Mouse (Mus musculus) adrenal gland, postnatal 36 days (tissue): ENCODE measurements around the gene Kif15. TPM values are rescaled to one million over a fixed set of nuclear protein-coding genes. Genes with fewer than 3 reads are reported as not detected.

Experiments used
- DNase-seq, 2 experiments: peaks; one replicate each; pipeline ENCODE4 v3.0.0; 2021; ENCODE audit warnings: mixed read lengths in 1 of 2
- long read RNA-seq, 2 experiments: library from polyadenylated mRNA; stranded (forward); transcript quantifications; one replicate each; pipeline ENCODE4 v2.0.0; 2021; ENCODE audit warnings: borderline sequencing depth in 2 of 2
- total RNA-seq, 2 experiments: library from RNA; stranded (reverse); gene quantifications; 2 replicates each; pipeline ENCODE4 v1.2.3; 2021

Gene Kif15
- 1 to 10 TPM; 1.9 to 2.0 TPM for total RNA-seq
- long read RNA-seq, experiment 1: 0 reads
- long read RNA-seq, experiment 2: 0 reads

GRCm38 (mm10) chr9:122950643-122951475 lies at the start of gene Kif15, which contains the start of gene 1110059G10Rik:
Gene Kif15 (plus strand): TSS chr9:122951046.
Gene 1110059G10Rik (minus strand): TSS chr9:122951000.
- DNase-seq: peak; percentile 90 to 92

GRCm38 (mm10) chr9:122901047-122901446 lies 49.8 kb upstream of the Kif15 start:
- no peak for DNase-seq

DNA sequence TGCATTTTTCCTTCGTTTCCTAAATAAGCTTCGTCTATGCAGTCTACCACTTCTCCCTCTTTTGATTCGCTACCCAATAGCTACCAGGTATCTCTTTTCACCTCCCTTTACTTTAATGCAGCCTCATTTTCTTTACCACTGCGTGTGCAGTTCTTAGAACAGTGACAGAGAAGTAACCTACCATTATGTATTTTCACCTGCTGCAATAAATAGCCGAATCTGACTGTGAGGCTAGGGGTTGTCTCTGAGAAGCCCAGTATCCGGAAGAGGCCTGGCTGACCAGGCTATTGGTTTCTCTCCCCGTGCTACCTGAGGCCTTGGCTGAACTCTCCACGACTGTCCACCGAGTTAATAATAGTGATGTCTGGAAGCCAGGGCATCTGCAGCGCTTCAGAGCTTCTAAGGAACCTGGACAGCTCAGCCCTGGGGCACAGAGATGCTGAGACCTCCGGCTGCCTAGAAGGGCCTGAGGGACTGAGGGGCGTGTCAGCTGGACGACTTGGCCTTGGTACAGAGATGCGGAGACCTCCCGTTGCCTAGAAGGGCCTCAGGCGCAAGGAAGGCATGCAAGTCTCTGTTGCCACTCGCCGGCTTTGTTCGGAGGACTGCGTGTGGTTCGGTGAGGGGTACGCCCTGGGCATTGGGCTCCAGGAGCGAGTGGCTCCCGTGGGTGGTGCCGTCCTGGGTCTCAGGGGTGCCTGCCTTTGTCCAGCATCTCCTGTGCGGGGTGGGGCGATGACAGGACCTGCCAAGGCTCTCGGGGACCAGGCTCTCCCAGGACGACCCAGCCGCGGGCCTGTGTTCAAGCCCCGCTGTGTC lies 47.9 kb upstream of the Kif15 start:
- peak; percentile 40 to 68 for DNase-seq

GRCm38 (mm10) chr9:122922436-122922835 lies 28.4 kb upstream of the Kif15 start:
- no peak for DNase-seq

GRCm38 (mm10) chr9:122922936-122923381 lies 27.9 kb upstream of the Kif15 start, which contains the start of gene Zfp105:
Gene Zfp105 (plus strand): TSS chr9:122923072.
- DNase-seq: peak; percentile 63 to 74

DNA sequence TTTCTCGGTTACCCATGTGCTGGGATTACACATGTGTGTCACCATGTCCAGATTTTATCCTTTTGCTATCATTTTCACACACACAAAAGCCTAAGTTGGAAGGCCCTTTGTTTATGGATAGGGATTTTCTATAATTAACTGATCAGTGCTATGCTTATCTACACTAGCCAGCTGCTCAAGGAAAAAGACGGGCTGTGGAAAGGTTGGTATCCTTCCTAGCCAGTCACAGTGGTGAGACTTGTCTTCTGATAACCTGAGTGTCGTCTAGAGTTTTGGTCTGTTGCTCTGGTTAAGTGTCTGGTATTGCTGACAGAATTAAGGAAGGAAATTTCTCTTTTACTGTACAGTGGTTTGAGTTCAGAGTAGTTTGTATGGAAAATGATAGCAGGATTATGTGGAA lies 21.9 kb upstream of the Kif15 start:
- no peak for DNase-seq

- no peak for DNase-seq
Measured at GRCm38 (mm10) chr9:122998406-122999192, 47.8 kb downstream of the Kif15 start.

DNA sequence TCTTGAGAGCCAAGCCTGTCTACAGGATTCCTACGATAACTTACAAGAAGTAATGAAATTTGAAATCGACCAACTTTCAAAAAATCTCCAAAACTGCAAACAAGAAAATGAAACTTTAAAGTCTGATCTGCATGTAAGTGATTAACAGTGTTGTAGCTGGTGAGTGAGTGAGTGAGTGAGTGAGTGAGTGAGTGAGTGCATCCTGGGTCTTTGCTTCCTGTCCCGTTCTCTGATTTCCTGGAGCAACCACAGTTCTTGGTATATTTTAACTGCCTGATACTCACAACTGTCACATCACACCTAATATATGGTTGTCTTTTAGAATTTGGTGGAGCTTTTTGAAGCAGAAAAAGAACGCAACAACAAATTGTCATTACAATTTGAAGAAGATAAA lies 48.3 kb downstream of the Kif15 start:
- no peak for DNase-seq

GRCm38 (mm10) chr9:123004718-123005117 lies 53.9 kb downstream of the Kif15 start:
- DNase-seq: no peak

- no peak for DNase-seq
Measured at GRCm38 (mm10) chr9:123006071-123006470, 55.2 kb downstream of the Kif15 start.

DNA sequence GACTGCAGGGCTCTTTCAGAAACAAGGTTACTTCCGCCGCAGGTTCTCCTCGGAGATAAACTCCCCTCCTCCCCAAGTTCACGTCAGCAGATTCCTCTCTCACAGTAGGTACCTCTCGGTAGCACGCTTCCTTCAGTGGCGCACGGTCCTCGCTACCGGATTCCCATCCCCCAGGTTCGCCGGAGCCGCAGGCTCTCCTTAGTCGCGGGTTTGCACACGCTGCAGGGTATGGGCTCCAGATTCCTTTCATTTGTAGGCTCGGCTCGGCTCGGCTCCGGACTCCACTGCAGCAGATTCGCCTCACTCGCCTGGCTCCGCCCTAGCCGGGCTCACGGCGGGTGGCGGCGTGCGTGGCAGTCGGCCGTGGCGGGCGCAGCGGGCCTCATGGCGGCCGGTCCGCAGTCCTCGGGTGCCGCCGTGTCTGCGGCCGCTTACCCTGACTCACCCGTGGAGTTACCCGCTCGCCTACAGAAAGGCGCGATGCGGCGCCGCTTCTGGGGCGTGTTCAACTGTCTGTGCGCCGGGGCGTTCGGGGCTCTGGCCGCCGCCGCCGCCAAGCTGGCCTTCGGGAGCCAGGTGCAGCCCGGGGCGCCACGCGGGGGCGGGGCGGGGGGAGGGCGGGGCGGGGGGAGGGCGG lies 70.3 kb downstream of the Kif15 start, which contains the start of gene Tmem42:
TSS of gene Tmem42 (plus strand) at position 332 of the 637 bp plus-strand sequence.
- peak; percentile 91 to 92 for DNase-seq

- no peak for DNase-seq
Measured at GRCm38 (mm10) chr9:123021636-123022379, 71.0 kb downstream of the Kif15 start.

DNA sequence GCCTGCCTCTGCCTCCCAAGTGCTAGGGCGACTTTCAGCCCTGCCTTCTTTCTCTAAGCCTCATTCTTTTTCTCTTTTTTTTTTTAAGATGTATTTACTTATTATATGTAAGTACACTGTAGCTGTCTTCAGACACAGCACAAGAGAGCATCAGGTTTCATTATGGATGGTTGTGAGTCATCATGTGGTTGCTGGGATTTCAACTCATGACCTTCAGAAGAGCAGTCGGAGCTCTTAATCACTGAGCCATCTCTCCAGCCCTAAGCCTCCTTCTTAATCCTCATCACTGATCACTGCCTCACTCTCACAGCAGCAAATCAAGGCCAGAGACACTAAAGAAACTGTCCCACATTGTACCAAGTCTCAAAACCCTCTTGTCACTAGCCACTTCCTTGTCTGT lies 73.4 kb downstream of the Kif15 start:
- DNase-seq: peak; percentile 34 to 40

DNA sequence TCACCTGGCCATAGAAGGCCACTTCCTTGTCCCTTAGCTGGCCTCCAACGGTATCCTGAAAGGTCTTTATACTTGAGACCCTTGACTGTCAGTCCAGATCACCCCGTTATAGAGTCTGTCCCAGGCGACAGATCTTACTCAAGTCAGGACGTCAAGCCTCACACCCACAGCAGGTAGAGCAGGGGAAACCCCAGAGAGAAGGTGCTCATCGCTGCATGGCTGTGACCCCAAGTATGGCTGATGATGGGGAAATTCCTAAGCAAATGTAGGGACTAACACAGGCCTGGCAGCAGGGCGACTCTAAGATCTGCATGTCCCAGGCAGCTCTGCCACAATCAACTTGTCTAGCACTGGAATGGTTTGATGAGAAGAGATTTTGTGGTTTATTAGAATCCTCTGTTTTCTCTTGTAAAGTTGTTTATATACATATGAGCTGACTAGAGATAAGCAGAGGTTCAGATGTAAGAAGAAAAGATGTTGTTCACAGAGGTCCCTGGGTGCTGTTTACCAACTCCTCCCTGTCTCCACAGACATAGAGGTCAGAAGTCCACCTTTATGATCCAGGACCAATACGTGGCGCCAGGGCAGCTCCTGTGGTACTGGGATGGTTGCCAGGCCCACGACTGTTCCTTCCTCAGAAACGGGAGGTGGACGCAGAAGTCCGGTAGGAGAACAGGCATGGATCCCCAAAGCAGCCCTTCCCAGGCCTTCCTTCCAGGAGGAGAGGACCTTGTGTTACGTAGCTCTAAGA lies 80.8 kb downstream of the Kif15 start:
- no peak for DNase-seq

DNA sequence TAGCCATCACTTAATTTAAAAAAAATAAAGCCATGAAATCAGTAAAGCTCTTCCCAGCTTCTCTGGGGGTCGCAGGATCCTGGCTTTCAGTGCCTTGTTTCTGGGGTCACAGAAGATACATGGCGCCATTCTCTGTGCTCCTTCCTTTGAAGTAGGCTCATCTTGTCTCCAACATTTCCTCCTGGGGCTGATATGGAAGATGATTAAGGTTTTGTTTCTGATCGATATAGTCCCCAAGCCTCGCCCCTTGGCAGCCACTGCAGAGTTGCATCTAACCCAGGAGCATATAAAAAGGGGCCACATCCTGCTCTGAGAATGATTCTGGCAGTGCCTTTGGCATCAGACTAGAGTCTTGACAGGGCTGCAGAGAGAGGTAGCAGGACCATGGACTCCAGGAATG lies 83.6 kb downstream of the Kif15 start, which contains the start of gene Tgm4:
TSS of gene Tgm4 (plus strand) at position 301 of the 400 bp plus-strand sequence.
- no peak for DNase-seq

- no peak for DNase-seq
Measured at GRCm38 (mm10) chr9:123047665-123048064, 96.8 kb downstream of the Kif15 start.

DNA sequence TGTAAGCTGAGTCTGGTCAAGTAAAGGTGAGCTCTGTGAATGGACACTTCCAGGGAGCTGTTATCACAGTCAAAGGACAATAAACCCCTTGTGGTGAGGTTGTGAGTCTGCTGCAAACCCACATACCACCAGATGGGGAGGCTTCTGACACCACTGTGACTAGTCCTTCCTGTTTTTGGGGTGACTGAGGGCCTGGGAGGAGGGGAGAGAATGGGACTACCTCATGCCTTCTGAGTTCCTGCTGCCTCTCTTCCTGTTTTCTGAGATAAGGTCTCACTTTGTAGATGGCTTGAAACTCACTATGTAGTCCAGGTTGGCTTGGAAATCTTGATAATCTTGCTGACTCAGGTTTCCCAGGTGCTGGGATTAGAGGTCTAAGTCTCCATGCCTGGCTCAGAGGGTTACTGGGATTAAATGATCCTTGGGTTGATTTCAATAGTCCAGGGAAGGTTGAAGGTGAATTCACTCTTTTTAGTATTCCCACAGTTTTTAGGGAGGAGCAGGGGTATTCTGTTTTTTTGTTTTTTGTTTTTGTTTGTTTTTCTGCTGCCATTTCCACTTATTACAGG lies 108.0 kb downstream of the Kif15 start:
- no peak for DNase-seq

GRCm38 (mm10) chr9:123060172-123060571 lies 109.3 kb downstream of the Kif15 start:
- no peak for DNase-seq
